Mouse (Mus musculus) left cerebral cortex, adult 18-20 months (tissue): ENCODE measurements at regions not wholly inside any gene's neighbourhood (a gene's known extent, or its start where the extent isn't known, plus 50 kb on each side); places are given as distances from the start of the nearest gene placed in this dataset.

ENCODE experiments used
- DNase-seq, 2 experiments: peaks; one replicate each; pipeline ENCODE4 v3.0.0; 2021 to 2022; ENCODE audit warnings: low spot score in 2 of 2, mixed read lengths in 1 of 2

- DNase-seq: no peak
Measured at GRCm38 (mm10) chr9:47477889-47478288, 52.1 kb upstream of the Cadm1 start.
